Mouse (Mus musculus) stomach, embryonic 15.5 days (tissue): ENCODE data around the gene Spata25. TPM values are rescaled to one million over a fixed set of nuclear protein-coding genes. Genes with fewer than 3 reads are reported as not detected.
A peak's percentile ranks its signal among the peaks of the same experiment; 100 is the strongest.
"Not testable (repeated sequence)": the region's sequence is repeated elsewhere in the genome, so short reads cannot be mapped to it uniquely, and the experiment has no call there.

ENCODE experiments used
- ATAC-seq: fragments of 200-750 bp; cut with Nextera tagmentation; 2 replicates; pipeline ENCODE4 v1.8.0; 2017; ENCODE audit warnings: low read depth, moderate number of reproducible peaks, moderate TSS enrichment; ENCODE audit not compliant: insufficient read depth, low FRiP score
- H3K27ac ChIP-seq: fragments of 300-500 bp; sonication (generic); 2 replicates; pipeline ENCODE4 v1.5.1; 2015; ENCODE audit warnings: mild to moderate bottlenecking, inconsistent platforms
- H3K27me3 ChIP-seq: fragments of 300-500 bp; sonication (generic); replicated peaks from 2 replicates; pipeline ENCODE4 v1.6.1; 2015; ENCODE audit warnings: inconsistent platforms
- H3K36me3 ChIP-seq: fragments of 300-500 bp; sonication (generic); 2 replicates; pipeline ENCODE4 v1.6.1; 2015; ENCODE audit warnings: inconsistent platforms
- H3K4me1 ChIP-seq: fragments of 300-500 bp; sonication (generic); 2 replicates; pipeline ENCODE4 v1.6.1; 2015; ENCODE audit warnings: inconsistent platforms
- H3K4me2 ChIP-seq: fragments of 300-500 bp; sonication (generic); 2 replicates; pipeline ENCODE4 v1.6.1; 2015; ENCODE audit warnings: mild to moderate bottlenecking, inconsistent platforms
- H3K4me3 ChIP-seq: fragments of 300-500 bp; sonication (generic); replicated peaks from 2 replicates; pipeline ENCODE4 v1.5.1; 2015; ENCODE audit warnings: inconsistent platforms
- H3K9ac ChIP-seq: fragments of 300-500 bp; sonication (generic); 2 replicates; pipeline ENCODE4 v1.6.1; 2015; ENCODE audit warnings: inconsistent platforms
- H3K9me3 ChIP-seq: fragments of 300-500 bp; sonication (generic); 2 replicates; pipeline ENCODE4 v1.6.1; 2016; ENCODE audit warnings: inconsistent platforms
- WGBS: fragments of 180-500 bp; shearing (Covaris S2); methylation state at CpG from one replicate; pipeline ENCODE4 v1.1.7; 2015; 5-methylcytosine and 5-hydroxymethylcytosine counted together
- polyA plus RNA-seq: library from polyadenylated mRNA; unstranded; fragments of >200 nt; fragmentation: Nextera tagmentation; extraction: Ambion mirVana; gene quantifications from 2 replicates; pipeline ENCODE4 v1.2.1, GENCODE M21; 2015

The Spata25 gene
- not detected in 2 replicates for polyA plus RNA-seq

DNA sequence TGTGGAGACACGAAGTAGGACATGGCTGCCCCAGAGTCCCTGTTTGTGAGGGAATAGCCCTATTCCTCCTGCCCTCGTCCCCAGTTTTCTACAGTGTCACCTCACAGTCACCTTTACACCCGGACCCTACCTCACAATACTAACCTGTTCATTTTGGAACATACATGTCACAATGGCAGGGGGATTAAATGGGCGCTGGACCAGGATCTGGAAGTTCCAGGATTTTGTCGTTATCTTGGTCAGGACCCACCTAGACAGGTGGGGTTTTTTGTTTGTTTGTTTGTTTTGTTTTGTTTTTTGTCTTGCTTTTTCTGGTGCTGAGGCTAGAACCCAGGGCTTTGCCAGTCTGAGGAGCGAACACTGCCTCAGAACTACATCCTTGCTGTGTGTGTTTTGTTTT lies at the start of gene Spata25:
TSS of gene Spata25 (minus strand) at position 101 of the 400 bp plus-strand sequence.
- no peak within 1 kb of the TSS for H3K4me2 ChIP-seq
- peaks cover 7% of the 10 kb centered on the region for H3K4me1 ChIP-seq
- H3K9ac ChIP-seq = no peak within 1 kb of the TSS
- no peaks in the 10 kb centered on the region for H3K27me3 ChIP-seq
- ATAC-seq = no peak
- H3K4me3 ChIP-seq = no peak within 1 kb of the TSS
- WGBS = 78% methylated on average over 6 of the region's 6 CpGs
- H3K36me3 ChIP-seq = peaks cover 16% of the 10 kb centered on the region
- H3K27ac ChIP-seq = no peak within 1 kb of the TSS
- no peaks in the 10 kb centered on the region for H3K9me3 ChIP-seq

- WGBS = 76% methylated on average over 11 of the region's 11 CpGs
- ATAC-seq, H3K9me3 ChIP-seq, H3K36me3 ChIP-seq, H3K9ac ChIP-seq, H3K4me3 ChIP-seq, H3K27me3 ChIP-seq: not testable (repeated sequence)
- peak overlapping the region; percentile 76 for H3K4me2 ChIP-seq
- H3K27ac ChIP-seq = peak overlapping the region; percentile 98
- H3K4me1 ChIP-seq = peaks cover 23% of the 10 kb centered on the region
These were observed 49.3 kb upstream of the Spata25 start for GRCm38 (mm10) chr2:164877376-164878215.

DNA sequence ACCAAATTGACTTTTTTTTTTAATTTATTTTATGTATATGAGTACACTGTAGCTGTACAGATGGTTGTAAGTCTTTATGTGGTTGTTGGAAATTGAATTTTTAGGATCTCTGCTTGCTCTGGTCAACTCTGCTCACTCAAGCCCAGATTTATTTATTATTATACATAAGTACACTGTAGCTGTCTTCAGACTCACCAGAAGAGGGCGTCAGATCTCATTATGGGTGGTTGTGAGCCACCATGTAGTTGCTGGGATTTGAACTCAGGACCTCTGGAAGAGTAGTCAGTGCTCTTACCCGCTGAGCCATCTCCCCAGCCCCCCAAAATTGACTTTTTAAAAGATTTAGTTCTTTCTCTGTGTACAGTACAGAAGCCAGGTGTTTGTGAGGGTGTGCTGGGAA lies 47.3 kb upstream of the Spata25 start:
- H3K9me3 ChIP-seq, H3K36me3 ChIP-seq, H3K27me3 ChIP-seq, H3K4me2 ChIP-seq, H3K4me3 ChIP-seq, ATAC-seq, H3K9ac ChIP-seq, H3K27ac ChIP-seq: not testable (repeated sequence)
- WGBS = 51% methylated on average over 2 of the region's 2 CpGs
- H3K4me1 ChIP-seq = peaks cover 22% of the 10 kb centered on the region

- WGBS = 29% methylated on average over 1 of the region's 1 CpGs
- ATAC-seq = no peak
These were observed 46.0 kb upstream of the Spata25 start for GRCm38 (mm10) chr2:164874239-164874769.

GRCm38 (mm10) chr2:164873621-164874020 lies 45.3 kb upstream of the Spata25 start:
- no peak overlapping the region for H3K4me3 ChIP-seq
- no peak overlapping the region for H3K9ac ChIP-seq
- H3K4me2 ChIP-seq = no peak overlapping the region
- no peaks in the 10 kb centered on the region for H3K36me3 ChIP-seq
- WGBS = 46% methylated on average over 3 of the region's 3 CpGs
- H3K9me3 ChIP-seq = no peaks in the 10 kb centered on the region
- no peak for ATAC-seq
- H3K4me1 ChIP-seq = peaks cover 17% of the 10 kb centered on the region
- H3K27me3 ChIP-seq = no peaks in the 10 kb centered on the region
- H3K27ac ChIP-seq = peak overlapping the region; percentile 67; the same call in 1 of the 2 replicates

More at GRCm38 (mm10) chr2:164874239-164874769, 46.0 kb upstream of the Spata25 start:
- no peaks in the 10 kb centered on the region for H3K36me3 ChIP-seq
- H3K27ac ChIP-seq = peak overlapping the region; percentile 67
- H3K4me3 ChIP-seq = no peak overlapping the region
- no peaks in the 10 kb centered on the region for H3K9me3 ChIP-seq
- peaks cover 17% of the 10 kb centered on the region for H3K4me1 ChIP-seq
- H3K4me2 ChIP-seq = no peak overlapping the region
- H3K9ac ChIP-seq = no peak overlapping the region
- H3K27me3 ChIP-seq = no peaks in the 10 kb centered on the region

GRCm38 (mm10) chr2:164871602-164872303 lies 43.4 kb upstream of the Spata25 start:
- H3K4me3 ChIP-seq = no peak overlapping the region
- H3K9me3 ChIP-seq = no peaks in the 10 kb centered on the region
- H3K4me2 ChIP-seq = no peak overlapping the region
- H3K27me3 ChIP-seq = no peaks in the 10 kb centered on the region
- H3K4me1 ChIP-seq = peaks cover 22% of the 10 kb centered on the region
- H3K27ac ChIP-seq = no peak overlapping the region
- WGBS = 52% methylated on average over 6 of the region's 6 CpGs
- ATAC-seq = no peak
- no peak overlapping the region for H3K9ac ChIP-seq
- H3K36me3 ChIP-seq = no peaks in the 10 kb centered on the region

- Histone ChIP-seq H3K27ac (no peak overlapping the region), H3K4me3 (no peak overlapping the region), H3K4me1 (peaks cover 12% of the 10 kb centered on the region), H3K9me3 (no peaks in the 10 kb centered on the region), H3K27me3 (no peaks in the 10 kb centered on the region), H3K9ac (no peak overlapping the region), H3K36me3 (no peaks in the 10 kb centered on the region), H3K4me2 (no peak overlapping the region)
- no peak for ATAC-seq
- 56% methylated on average over 7 of the region's 7 CpGs for WGBS
These were observed 40.2 kb upstream of the Spata25 start for GRCm38 (mm10) chr2:164868491-164868890.

DNA sequence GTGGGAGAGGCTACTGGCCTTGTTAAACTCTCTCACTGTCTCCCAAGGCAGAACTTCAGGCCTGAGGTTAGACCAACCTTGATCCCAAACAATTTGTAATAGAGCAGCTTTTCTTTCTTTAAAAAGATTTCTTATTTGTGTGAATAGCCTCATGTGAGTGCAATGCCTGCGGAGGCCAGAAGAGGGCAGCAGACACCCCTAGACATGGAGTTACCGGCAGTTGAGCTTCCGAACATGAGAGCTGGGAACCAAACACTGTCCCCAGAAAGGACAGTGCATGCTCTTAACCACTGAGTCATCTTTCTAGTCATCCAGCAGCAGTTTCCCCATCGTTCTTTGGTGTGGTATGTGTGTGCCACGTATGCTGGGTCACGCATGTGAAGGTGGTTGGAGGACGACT lies 39.2 kb upstream of the Spata25 start:
- H3K4me2 ChIP-seq = no peak overlapping the region
- 93% methylated on average over 7 of the region's 7 CpGs for WGBS
- no peaks in the 10 kb centered on the region for H3K36me3 ChIP-seq
- no peak overlapping the region for H3K9ac ChIP-seq
- H3K27ac ChIP-seq = peak overlapping the region; percentile 68
- no peak overlapping the region for H3K4me3 ChIP-seq
- peaks cover 15% of the 10 kb centered on the region for H3K4me1 ChIP-seq
- no peaks in the 10 kb centered on the region for H3K9me3 ChIP-seq
- ATAC-seq = no peak
- no peaks in the 10 kb centered on the region for H3K27me3 ChIP-seq

DNA sequence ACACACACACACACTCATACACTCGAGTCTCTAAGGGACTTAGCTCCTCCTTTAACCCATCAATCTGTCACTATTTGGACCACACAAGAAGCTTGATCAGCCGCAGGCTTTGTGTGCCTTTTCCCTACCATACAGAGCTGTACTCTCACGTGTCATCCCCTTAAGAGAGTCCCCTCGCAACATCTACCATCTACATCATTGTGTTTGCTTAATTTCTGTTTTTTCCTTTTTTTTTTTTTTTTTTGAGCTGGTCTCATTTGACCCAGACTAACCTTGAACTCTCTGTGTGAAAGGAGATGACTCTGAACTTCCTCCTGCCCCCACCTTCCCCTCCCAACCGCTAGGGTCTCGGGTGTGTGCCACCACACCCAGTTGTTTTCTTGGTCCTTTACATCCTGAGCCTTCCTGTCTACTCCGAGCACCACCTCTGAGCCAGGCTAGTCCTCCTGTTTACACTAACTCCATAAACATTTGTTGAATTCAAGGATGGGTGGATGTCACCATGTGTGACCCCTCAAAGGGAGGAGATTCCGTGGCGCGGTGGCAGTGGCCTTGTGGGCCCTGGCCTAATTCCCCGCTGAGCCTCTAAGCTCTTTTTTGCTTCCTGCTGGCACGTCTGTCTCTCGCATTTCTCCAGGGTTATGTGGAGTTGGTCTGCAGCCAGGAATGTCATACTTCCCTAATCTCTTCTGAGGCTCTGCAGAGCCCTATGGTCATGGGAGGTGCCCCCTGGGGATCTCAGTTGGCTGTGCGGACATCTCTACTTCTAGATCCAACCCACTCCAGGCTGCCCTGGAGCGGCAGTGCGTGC lies 38.6 kb upstream of the Spata25 start:
- Histone ChIP-seq H3K4me1 (peaks cover 19% of the 10 kb centered on the region), H3K9me3 (no peaks in the 10 kb centered on the region), H3K36me3 (no peaks in the 10 kb centered on the region), H3K27me3 (no peaks in the 10 kb centered on the region), H3K4me2 (no peak overlapping the region), H3K9ac (no peak overlapping the region), H3K4me3 (no peak overlapping the region), H3K27ac (peak overlapping the region; percentile 68)
- WGBS = 29% methylated on average over 16 of the region's 16 CpGs
- peak; percentile 56 for ATAC-seq

- Histone ChIP-seq H3K9me3 (no peaks in the 10 kb centered on the region), H3K27me3 (no peaks in the 10 kb centered on the region), H3K9ac (no peak overlapping the region), H3K4me2 (no peak overlapping the region), H3K4me1 (peaks cover 32% of the 10 kb centered on the region), H3K36me3 (no peaks in the 10 kb centered on the region), H3K4me3 (no peak overlapping the region), H3K27ac (no peak overlapping the region)
- 55% methylated on average over 4 of the region's 4 CpGs for WGBS
- no peak for ATAC-seq
These were observed 36.3 kb upstream of the Spata25 start for GRCm38 (mm10) chr2:164864593-164864992.

DNA sequence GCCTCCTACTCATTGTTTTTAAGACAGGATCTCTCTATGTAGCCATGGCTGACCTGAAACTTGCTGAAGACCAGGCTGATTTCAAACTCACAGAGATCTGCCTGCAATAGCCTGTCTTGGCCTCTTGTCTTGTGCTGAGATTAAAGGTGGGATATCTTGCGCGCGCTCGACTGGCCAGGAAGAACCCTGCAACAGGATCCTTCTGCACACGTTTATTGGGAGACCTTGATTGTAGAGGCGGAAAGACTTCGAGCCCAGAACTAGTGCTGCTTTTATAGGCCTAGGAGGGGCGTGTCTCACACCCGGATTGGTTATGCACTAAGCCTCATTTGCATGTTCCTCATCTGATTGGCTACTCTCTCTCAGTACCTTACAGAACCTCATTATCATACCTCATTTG lies 35.1 kb upstream of the Spata25 start:
- H3K9ac ChIP-seq, H3K4me2 ChIP-seq, H3K4me3 ChIP-seq, H3K36me3 ChIP-seq, H3K27me3 ChIP-seq, H3K27ac ChIP-seq, ATAC-seq, H3K9me3 ChIP-seq: not testable (repeated sequence)
- H3K4me1 ChIP-seq = peaks cover 37% of the 10 kb centered on the region
- WGBS = 90% methylated on average over 7 of the region's 9 CpGs
